Mouse (Mus musculus) embryonic fibroblast, embryonic 13.5 days (primary cell): ENCODE measurements around the gene Hoxa5. TPM values are rescaled to one million over a fixed set of nuclear protein-coding genes. Genes with fewer than 3 reads are reported as not detected.

Experiments
- H3K27ac ChIP-seq: 2 replicates; pipeline ENCODE4 v1.5.1; 2012; ENCODE audit warnings: low read length, control low read depth, inconsistent platforms; ENCODE audit not compliant: insufficient read depth
- H3K4me1 ChIP-seq: 2 replicates; pipeline ENCODE4 v1.6.1; 2011; ENCODE audit warnings: low read length; ENCODE audit not compliant: control insufficient read depth, insufficient read depth
- H3K4me3 ChIP-seq: 2 replicates; pipeline ENCODE4 v1.5.1; 2011; ENCODE audit warnings: mild to moderate bottlenecking, control low read depth, low read length; ENCODE audit not compliant: insufficient read depth
- CTCF ChIP-seq: IDR thresholded peaks from 2 replicates; pipeline ENCODE4 v1.5.1; 2011; ENCODE audit warnings: mild to moderate bottlenecking, control low read depth, low read length, moderate library complexity, borderline replicate concordance; ENCODE audit not compliant: insufficient read depth
- POLR2A ChIP-seq: IDR thresholded peaks from 2 replicates; pipeline ENCODE4 v1.6.1; 2011; ENCODE audit warnings: low read depth, mild to moderate bottlenecking, control low read depth, low read length, moderate library complexity
- polyA plus RNA-seq: library from polyadenylated mRNA; stranded (reverse); fragments of >200 nt; gene quantifications from 2 replicates; pipeline ENCODE4 v1.2.4, GENCODE M21; 2011; ENCODE audit warnings: low read depth; ENCODE audit not compliant: missing spikeins, insufficient read length

The Hoxa5 gene
- 11.9 and 18.6 TPM in 2 replicates for polyA plus RNA-seq

GRCm38 (mm10) chr6:52204050-52204752 lies at the start of gene Hoxa5:
TSS of gene Hoxa5 (minus strand) at chr6:52204587.
- TF ChIP-seq POLR2A (peak; percentile 49; the same call in 1 of the 2 replicates), CTCF (peak; percentile 80)
- peak within 1 kb of the TSS; percentile 9; the same call in 1 of the 2 replicates for H3K27ac ChIP-seq
- H3K4me3 ChIP-seq: peak within 1 kb of the TSS; percentile 45
- H3K4me1 ChIP-seq: no peaks in the 10 kb centered on the region

- Histone ChIP-seq H3K4me1 (no peaks in the 10 kb centered on the region), H3K4me3 (peak overlapping the region; percentile 10; the same call in 1 of the 2 replicates), H3K27ac (no peak overlapping the region)
- TF ChIP-seq CTCF (no peak), POLR2A (no peak)
Measured at GRCm38 (mm10) chr6:52253511-52254500, 49.4 kb upstream of the Hoxa5 start.

- H3K4me3 ChIP-seq: peak overlapping the region; percentile 10; the same call in 1 of the 2 replicates
- no peaks in the 10 kb centered on the region for H3K4me1 ChIP-seq
- H3K27ac ChIP-seq: no peak overlapping the region
- TF ChIP-seq POLR2A (no peak), CTCF (no peak)
Measured at GRCm38 (mm10) chr6:52252775-52253376, 48.5 kb upstream of the Hoxa5 start.

- H3K4me3 ChIP-seq: peak overlapping the region; percentile 10; the same call in 1 of the 2 replicates
- no peak for TF ChIP-seq POLR2A
- TF ChIP-seq CTCF: no peak
- H3K4me1 ChIP-seq: no peaks in the 10 kb centered on the region
- H3K27ac ChIP-seq: no peak overlapping the region
Measured at GRCm38 (mm10) chr6:52252016-52252774, 47.8 kb upstream of the Hoxa5 start.

- peak overlapping the region; percentile 19; the same call in 1 of the 2 replicates for H3K27ac ChIP-seq
- no peak for TF ChIP-seq CTCF
- TF ChIP-seq POLR2A: no peak
Measured at GRCm38 (mm10) chr6:52251177-52251879, 46.9 kb upstream of the Hoxa5 start.

GRCm38 (mm10) chr6:52249826-52250225 lies 45.4 kb upstream of the Hoxa5 start:
- H3K4me1 ChIP-seq: no peaks in the 10 kb centered on the region
- H3K4me3 ChIP-seq: no peak overlapping the region
- peak overlapping the region; percentile 60; the same call in 1 of the 2 replicates for H3K27ac ChIP-seq
- TF ChIP-seq CTCF (no peak), POLR2A (no peak)

More at GRCm38 (mm10) chr6:52251177-52251879, 46.9 kb upstream of the Hoxa5 start:
- no peaks in the 10 kb centered on the region for H3K4me1 ChIP-seq
- no peak overlapping the region for H3K4me3 ChIP-seq

GRCm38 (mm10) chr6:52249415-52249738 lies 45.0 kb upstream of the Hoxa5 start:
- Histone ChIP-seq H3K4me1 (no peaks in the 10 kb centered on the region), H3K27ac (peak overlapping the region; percentile 60), H3K4me3 (peak overlapping the region; percentile 24)
- TF ChIP-seq CTCF (no peak), POLR2A (no peak)

GRCm38 (mm10) chr6:52248638-52249414 lies 44.4 kb upstream of the Hoxa5 start:
- H3K27ac ChIP-seq: peak overlapping the region; percentile 60
- TF ChIP-seq CTCF (no peak), POLR2A (no peak)
- H3K4me1 ChIP-seq: no peaks in the 10 kb centered on the region
- peak overlapping the region; percentile 24 for H3K4me3 ChIP-seq
